Mouse (Mus musculus) bone marrow macrophage, adult 2 months (primary cell): ENCODE data around the gene Rin3. TPM values are rescaled to one million over a fixed set of nuclear protein-coding genes. Genes with fewer than 3 reads are reported as not detected.

Experiments used
- H3K27ac ChIP-seq: 2 replicates; pipeline ENCODE4 v1.5.1; 2012; ENCODE audit warnings: low read depth, low read length; ENCODE audit not compliant: insufficient read depth
- H3K4me1 ChIP-seq: 2 replicates; pipeline ENCODE4 v1.6.1; 2012; ENCODE audit warnings: low read length; ENCODE audit not compliant: control insufficient read depth, insufficient read depth
- H3K4me3 ChIP-seq: 2 replicates; pipeline ENCODE4 v1.5.1; 2012; ENCODE audit warnings: mild to moderate bottlenecking, low read length, moderate library complexity; ENCODE audit not compliant: insufficient read depth
- CTCF ChIP-seq: IDR thresholded peaks from 2 replicates; pipeline ENCODE4 v1.5.1; 2012; ENCODE audit warnings: low read depth, mild to moderate bottlenecking, low read length, moderate library complexity
- POLR2A ChIP-seq: IDR thresholded peaks from 2 replicates; pipeline ENCODE4 v1.6.1; 2012; ENCODE audit warnings: mild to moderate bottlenecking, low read depth, low read length, borderline replicate concordance
- polyA plus RNA-seq: library from polyadenylated mRNA; stranded (reverse); fragments of >200 nt; gene quantifications from 2 replicates; pipeline ENCODE4 v1.2.4, GENCODE M21; 2012; ENCODE audit not compliant: missing spikeins, insufficient read depth, insufficient read length

Gene Rin3
- polyA plus RNA-seq, 1 experiment: 39.5 TPM

GRCm38 (mm10) chr12:102366126-102366816 is 83.4 kb downstream of the Rin3 start:
- no peak overlapping the region for H3K4me3 ChIP-seq
- H3K27ac ChIP-seq: peak overlapping the region; percentile 91
- peaks cover 69% of the 10 kb centered on the region for H3K4me1 ChIP-seq
- TF ChIP-seq POLR2A (no peak), CTCF (no peak)

GRCm38 (mm10) chr12:102367075-102367474 is 84.2 kb downstream of the Rin3 start:
- TF ChIP-seq CTCF: no peak
- no peak for TF ChIP-seq POLR2A
- H3K27ac ChIP-seq: peak overlapping the region; percentile 91
- H3K4me1 ChIP-seq: peaks cover 66% of the 10 kb centered on the region

GRCm38 (mm10) chr12:102368066-102368465 is 85.2 kb downstream of the Rin3 start:
- H3K4me1 ChIP-seq: peaks cover 65% of the 10 kb centered on the region
- TF ChIP-seq POLR2A: no peak
- H3K4me3 ChIP-seq: peak overlapping the region; percentile 21
- peak overlapping the region; percentile 91 for H3K27ac ChIP-seq

More at GRCm38 (mm10) chr12:102367075-102367474, 84.2 kb downstream of the Rin3 start:
- H3K4me3 ChIP-seq: no peak overlapping the region

GRCm38 (mm10) chr12:102368556-102368955 is 85.7 kb downstream of the Rin3 start:
- H3K27ac ChIP-seq: peak overlapping the region; percentile 91
- H3K4me1 ChIP-seq: peaks cover 63% of the 10 kb centered on the region
- peak overlapping the region; percentile 21 for H3K4me3 ChIP-seq
- TF ChIP-seq CTCF (no peak), POLR2A (no peak)

GRCm38 (mm10) chr12:102369488-102370235 is 86.8 kb downstream of the Rin3 start:
- no peak overlapping the region for H3K27ac ChIP-seq

GRCm38 (mm10) chr12:102370931-102371500 is 88.2 kb downstream of the Rin3 start:
- TF ChIP-seq CTCF (no peak), POLR2A (no peak)
- no peak overlapping the region for H3K4me3 ChIP-seq
- H3K27ac ChIP-seq: no peak overlapping the region
- H3K4me1 ChIP-seq: peaks cover 47% of the 10 kb centered on the region

More at GRCm38 (mm10) chr12:102369488-102370235, 86.8 kb downstream of the Rin3 start:
- Histone ChIP-seq H3K4me1 (peaks cover 59% of the 10 kb centered on the region), H3K4me3 (no peak overlapping the region)
- TF ChIP-seq POLR2A (no peak), CTCF (no peak)

- no peak overlapping the region for H3K4me3 ChIP-seq
- TF ChIP-seq POLR2A (no peak), CTCF (no peak)
- peaks cover 34% of the 10 kb centered on the region for H3K4me1 ChIP-seq
- H3K27ac ChIP-seq: no peak overlapping the region
These were observed 89.5 kb downstream of the Rin3 start for GRCm38 (mm10) chr12:102372322-102372721.

GRCm38 (mm10) chr12:102382180-102382579 is 99.3 kb downstream of the Rin3 start:
- TF ChIP-seq CTCF: no peak
- no peak for TF ChIP-seq POLR2A
- peaks cover 17% of the 10 kb centered on the region for H3K4me1 ChIP-seq
- H3K4me3 ChIP-seq: no peak overlapping the region
- H3K27ac ChIP-seq: no peak overlapping the region

GRCm38 (mm10) chr12:102383288-102383687 is 100.4 kb downstream of the Rin3 start:
- H3K4me1 ChIP-seq: peaks cover 16% of the 10 kb centered on the region
- TF ChIP-seq POLR2A: no peak
- no peak for TF ChIP-seq CTCF
- no peak overlapping the region for H3K27ac ChIP-seq
- no peak overlapping the region for H3K4me3 ChIP-seq

GRCm38 (mm10) chr12:102384819-102385218 is 102.0 kb downstream of the Rin3 start:
- Histone ChIP-seq H3K27ac (no peak overlapping the region), H3K4me1 (peaks cover 6% of the 10 kb centered on the region), H3K4me3 (no peak overlapping the region)
- no peak for TF ChIP-seq POLR2A
- TF ChIP-seq CTCF: peak; percentile 6; the same call in 1 of the 2 replicates
